Mouse (Mus musculus) erythroblast, embryonic 14.5 days (primary cell): ENCODE results near the gene Vangl2.

ENCODE experiments used
- GATA1 ChIP-seq: IDR thresholded peaks from 2 replicates; pipeline ENCODE4 v1.6.1; 2012; ENCODE audit warnings: low read length, inconsistent platforms, mixed read lengths
- TAL1 ChIP-seq: IDR thresholded peaks from 3 replicates; pipeline ENCODE4 v1.6.1; 2012; ENCODE audit warnings: low read length, inconsistent platforms, mixed read lengths

GRCm38 (mm10) chr1:172027809-172028102, 488 bp downstream of the Vangl2 start:
- TF ChIP-seq GATA1 (no peak), TAL1 (no peak)
